Mouse (Mus musculus) heart, embryonic 12.5 days (tissue): ENCODE measurements around the gene Haghl. TPM values are rescaled to one million over a fixed set of nuclear protein-coding genes. Genes with fewer than 3 reads are reported as not detected.
"Not testable (repeated sequence)": the region's sequence is repeated elsewhere in the genome, so short reads cannot be mapped to it uniquely, and the experiment has no call there.

Experiments used
- ATAC-seq: fragments of 200-750 bp; cut with Nextera tagmentation; 2 replicates; pipeline ENCODE4 v1.8.0; 2017; ENCODE audit warnings: moderate TSS enrichment, moderate library complexity; ENCODE audit not compliant: insufficient number of reproducible peaks, low FRiP score
- H3K27ac ChIP-seq: fragments of 300-500 bp; sonication (generic); 2 replicates; pipeline ENCODE4 v1.5.1; 2016; ENCODE audit warnings: mild to moderate bottlenecking, moderate library complexity; ENCODE audit not compliant: poor library complexity, severe bottlenecking
- H3K27me3 ChIP-seq: fragments of 300-500 bp; sonication (generic); replicated peaks from 2 replicates; pipeline ENCODE4 v1.6.1; 2016; ENCODE audit warnings: mild to moderate bottlenecking, moderate library complexity
- H3K36me3 ChIP-seq: fragments of 300-500 bp; sonication (generic); 2 replicates; pipeline ENCODE4 v1.6.1; 2016; ENCODE audit warnings: mild to moderate bottlenecking, moderate library complexity
- H3K4me1 ChIP-seq: fragments of 300-500 bp; sonication (generic); replicated peaks from 2 replicates; pipeline ENCODE4 v1.6.1; 2016; ENCODE audit warnings: mild to moderate bottlenecking
- H3K4me2 ChIP-seq: fragments of 300-500 bp; sonication (generic); 2 replicates; pipeline ENCODE4 v1.6.1; 2016; ENCODE audit warnings: mild to moderate bottlenecking, moderate library complexity
- H3K4me3 ChIP-seq: fragments of 300-500 bp; sonication (generic); 2 replicates; pipeline ENCODE4 v1.5.1; 2016; ENCODE audit warnings: mild to moderate bottlenecking
- H3K9ac ChIP-seq: fragments of 300-500 bp; sonication (generic); 2 replicates; pipeline ENCODE4 v1.6.1; 2016; ENCODE audit warnings: mild to moderate bottlenecking, moderate library complexity
- H3K9me3 ChIP-seq: fragments of 300-500 bp; sonication (generic); replicated peaks from 2 replicates; pipeline ENCODE4 v1.6.1; 2016; ENCODE audit warnings: mild to moderate bottlenecking, moderate library complexity
- WGBS: fragments of 180-500 bp; shearing (Covaris S2); methylation state at CpG from one replicate; pipeline ENCODE4 v1.1.7; 2016; 5-methylcytosine and 5-hydroxymethylcytosine counted together
- polyA plus RNA-seq: library from polyadenylated mRNA; unstranded; fragments of >200 nt; fragmentation: Nextera tagmentation; extraction: Ambion mirVana; gene quantifications from 2 replicates; pipeline ENCODE4 v1.2.1, GENCODE M21; 2016

Haghl gene
- polyA plus RNA-seq, 1 experiment from 2014 or later = 50.5 TPM

GRCm38 (mm10) chr17:25817662-25818061, 32.2 kb upstream of the Haghl start:
- H3K4me1 ChIP-seq = peaks cover 9% of the 10 kb centered on the region
- H3K4me3 ChIP-seq = no peak overlapping the region
- H3K27ac ChIP-seq = no peak overlapping the region
- no peak overlapping the region for H3K4me2 ChIP-seq
- no peaks in the 10 kb centered on the region for H3K36me3 ChIP-seq
- 74% methylated on average over 11 of the region's 11 CpGs for WGBS
- no peak overlapping the region for H3K9ac ChIP-seq
- H3K9me3 ChIP-seq = no peaks in the 10 kb centered on the region
- ATAC-seq = no peak
- peaks cover 95% of the 10 kb centered on the region for H3K27me3 ChIP-seq

- H3K4me3 ChIP-seq = no peak overlapping the region
- H3K27ac ChIP-seq = no peak overlapping the region
- no peak overlapping the region for H3K9ac ChIP-seq
- H3K36me3 ChIP-seq = no peaks in the 10 kb centered on the region
- no peak overlapping the region for H3K4me2 ChIP-seq
- H3K27me3 ChIP-seq = peaks cover 97% of the 10 kb centered on the region
- H3K4me1 ChIP-seq = peaks cover 12% of the 10 kb centered on the region
- ATAC-seq = no peak
- WGBS = under 1% methylated on average over 20 of the region's 20 CpGs
- H3K9me3 ChIP-seq = no peaks in the 10 kb centered on the region
These were observed 28.0 kb upstream of the Haghl start for GRCm38 (mm10) chr17:25813471-25813870.

- no peaks in the 10 kb centered on the region for H3K9me3 ChIP-seq
- no peak overlapping the region for H3K4me2 ChIP-seq
- H3K9ac ChIP-seq = no peak overlapping the region
- peaks cover 12% of the 10 kb centered on the region for H3K4me1 ChIP-seq
- 71% methylated on average over 4 of the region's 4 CpGs for WGBS
- H3K27ac ChIP-seq = no peak overlapping the region
- no peak for ATAC-seq
- H3K27me3 ChIP-seq = peaks cover 83% of the 10 kb centered on the region
- no peak overlapping the region for H3K4me3 ChIP-seq
- H3K36me3 ChIP-seq = no peaks in the 10 kb centered on the region
These were observed 25.4 kb upstream of the Haghl start for GRCm38 (mm10) chr17:25810890-25811289.

- H3K27ac ChIP-seq = no peak overlapping the region
- no peaks in the 10 kb centered on the region for H3K9me3 ChIP-seq
- peaks cover 12% of the 10 kb centered on the region for H3K4me1 ChIP-seq
- H3K36me3 ChIP-seq = no peaks in the 10 kb centered on the region
- WGBS = 11% methylated on average over 25 of the region's 25 CpGs
- H3K27me3 ChIP-seq = peaks cover 73% of the 10 kb centered on the region
- peak overlapping the region; percentile 69 for H3K4me3 ChIP-seq
- H3K4me2 ChIP-seq = peak overlapping the region; percentile 96
- peak overlapping the region; percentile 74 for H3K9ac ChIP-seq
- ATAC-seq = peak; percentile 46; the same call in 1 of the 2 replicates
These were observed 24.3 kb upstream of the Haghl start for GRCm38 (mm10) chr17:25809606-25810340.

GRCm38 (mm10) chr17:25808789-25809605, 23.5 kb upstream of the Haghl start, which contains the start of gene Fbxl16:
TSS of gene Fbxl16 (plus strand) at chr17:25809085.
- ATAC-seq = peak; percentile 63
- Histone ChIP-seq H3K9ac (peak within 1 kb of the TSS; percentile 74), H3K4me3 (peak within 1 kb of the TSS; percentile 69), H3K4me1 (peaks cover 12% of the 10 kb centered on the region), H3K27ac (no peak within 1 kb of the TSS), H3K27me3 (peaks cover 70% of the 10 kb centered on the region), H3K4me2 (peak within 1 kb of the TSS; percentile 96), H3K9me3 (no peaks in the 10 kb centered on the region), H3K36me3 (no peaks in the 10 kb centered on the region)
- whole genome bisulfite sequencing = under 1% methylated on average over 84 of the region's 100 CpGs

GRCm38 (mm10) chr17:25808028-25808427, 22.6 kb upstream of the Haghl start:
- Histone ChIP-seq H3K9me3 (no peaks in the 10 kb centered on the region), H3K4me3 (peak overlapping the region; percentile 69), H3K4me2 (peak overlapping the region; percentile 96), H3K27ac (no peak overlapping the region), H3K9ac (peak overlapping the region; percentile 74; the same call in 1 of the 2 replicates), H3K36me3 (no peaks in the 10 kb centered on the region), H3K27me3 (peaks cover 63% of the 10 kb centered on the region), H3K4me1 (peaks cover 14% of the 10 kb centered on the region)
- 36% methylated on average over 5 of the region's 5 CpGs for WGBS
- no peak for ATAC-seq

GRCm38 (mm10) chr17:25807452-25807851, 22.0 kb upstream of the Haghl start:
- H3K27ac ChIP-seq, H3K9me3 ChIP-seq, H3K36me3 ChIP-seq, H3K9ac ChIP-seq, H3K4me3 ChIP-seq, ATAC-seq, H3K4me2 ChIP-seq: not testable (repeated sequence)
- peaks cover 57% of the 10 kb centered on the region for H3K27me3 ChIP-seq
- WGBS = 46% methylated on average over 2 of the region's 2 CpGs
- peaks cover 19% of the 10 kb centered on the region for H3K4me1 ChIP-seq

- 78% methylated on average over 4 of the region's 4 CpGs for WGBS
These were observed 21.0 kb upstream of the Haghl start for GRCm38 (mm10) chr17:25806507-25806906.

GRCm38 (mm10) chr17:25802825-25803517, 17.5 kb upstream of the Haghl start:
- Histone ChIP-seq H3K4me2 (peak overlapping the region; percentile 48), H3K9me3 (no peaks in the 10 kb centered on the region), H3K4me3 (no peak overlapping the region), H3K4me1 (peaks cover 15% of the 10 kb centered on the region), H3K9ac (0 out of 2 replicates have a peak overlapping the region, but pooled peaks have one; percentile 43), H3K27me3 (peaks cover 20% of the 10 kb centered on the region), H3K27ac (0 out of 2 replicates have a peak overlapping the region, but pooled peaks have one; percentile 20), H3K36me3 (no peaks in the 10 kb centered on the region)
- WGBS = 10% methylated on average over 10 of the region's 10 CpGs
- peak; percentile 83 for ATAC-seq

More at GRCm38 (mm10) chr17:25806507-25806906, 21.0 kb upstream of the Haghl start:
- Histone ChIP-seq H3K4me3 (no peak overlapping the region), H3K4me2 (no peak overlapping the region), H3K27ac (no peak overlapping the region), H3K27me3 (peaks cover 53% of the 10 kb centered on the region), H3K9ac (no peak overlapping the region), H3K36me3 (no peaks in the 10 kb centered on the region), H3K9me3 (no peaks in the 10 kb centered on the region), H3K4me1 (peaks cover 23% of the 10 kb centered on the region)
- ATAC-seq = no peak

GRCm38 (mm10) chr17:25801029-25801428, 15.6 kb upstream of the Haghl start:
- H3K27ac ChIP-seq = no peak overlapping the region
- H3K9ac ChIP-seq = no peak overlapping the region
- no peaks in the 10 kb centered on the region for H3K9me3 ChIP-seq
- H3K4me3 ChIP-seq = no peak overlapping the region
- H3K36me3 ChIP-seq = no peaks in the 10 kb centered on the region
- ATAC-seq = no peak
- 9% methylated on average over 6 of the region's 6 CpGs for WGBS
- peaks cover 24% of the 10 kb centered on the region for H3K4me1 ChIP-seq
- H3K4me2 ChIP-seq = no peak overlapping the region
- H3K27me3 ChIP-seq = peaks cover 14% of the 10 kb centered on the region
